Mouse (Mus musculus): ENCODE data around the gene Cst13.
"Not testable (repeated sequence)": the region's sequence is repeated elsewhere in the genome, so short reads cannot be mapped to it uniquely, and the experiment has no call there.

The Cst13 gene
- long read RNA-seq, experiment 1, result 0 reads
- long read RNA-seq, experiment 2, result 0 reads

DNA sequence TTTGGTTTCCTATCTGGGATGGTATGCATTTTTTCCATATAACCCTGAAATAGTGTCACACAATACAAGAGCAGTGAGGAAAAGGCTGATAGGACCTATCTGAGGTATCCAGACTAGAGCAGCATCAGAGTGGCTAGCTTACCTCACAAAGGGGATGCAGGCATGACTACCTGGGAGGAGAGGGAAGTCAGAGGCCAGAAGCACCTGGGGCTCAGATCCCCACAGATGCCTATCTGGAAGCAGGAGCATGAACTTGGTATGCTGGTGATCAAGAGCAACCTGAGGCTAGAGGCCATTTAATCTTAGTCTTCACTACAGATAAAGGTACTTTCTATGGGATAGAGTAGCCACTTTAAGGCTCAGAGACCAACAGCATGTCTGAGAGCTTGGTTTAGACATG, at the start of gene Cst13:
TSS of gene Cst13 (plus strand) at position 173 of the 400 bp plus-strand sequence.
- intact Hi-C loops (cut with DNase I), result no loop called here

GRCm38 (mm10) chr2:148771397-148771796, 48.5 kb upstream of the Cst13 start, which contains the start of gene Cst11:
Cst11 (minus strand) TSS chr2:148771497.
- intact Hi-C loops (cut with DNase I), result not testable (repeated sequence)

GRCm38 (mm10) chr2:148781709-148782108, 38.2 kb upstream of the Cst13 start, which contains the start of gene 8030411F24Rik:
8030411F24Rik (plus strand) TSS chr2:148782009.
- intact Hi-C loops (cut with DNase I), result no loop called here

GRCm38 (mm10) chr2:148789142-148789541, 30.7 kb upstream of the Cst13 start, which contains the start of gene Cst12:
Cst12 (plus strand) TSS chr2:148789361.
- intact Hi-C loops (cut with DNase I), result no loop called here

GRCm38 (mm10) chr2:148798485-148798884, 21.4 kb upstream of the Cst13 start, which contains the start of gene Cst8:
Cst8 (plus strand) TSS chr2:148798785.
- intact Hi-C loops (cut with DNase I), result no loop called here

DNA sequence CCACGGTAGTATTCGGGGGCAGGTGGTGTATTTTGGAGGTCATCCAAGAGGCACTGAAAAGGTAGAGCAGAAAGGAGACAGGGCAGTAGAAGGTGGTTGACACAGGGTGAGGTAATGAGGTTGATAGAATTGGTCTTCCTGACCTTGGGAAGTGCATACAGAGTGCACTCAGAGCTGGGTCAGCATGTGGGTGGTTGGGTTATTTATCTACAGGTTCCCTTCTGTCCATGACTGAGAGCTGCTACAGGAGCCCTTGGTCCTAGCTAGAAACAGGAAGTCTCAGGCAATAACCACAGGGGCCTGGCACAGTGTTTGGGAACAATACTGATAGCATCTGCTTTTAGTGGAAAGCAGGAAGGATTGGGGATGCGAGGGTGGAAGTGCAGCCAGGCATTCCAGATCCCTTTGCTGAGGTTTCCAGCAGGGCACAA, 18.4 kb upstream of the Cst13 start:
- intact Hi-C loops (cut with DNase I), result no loop called here

DNA sequence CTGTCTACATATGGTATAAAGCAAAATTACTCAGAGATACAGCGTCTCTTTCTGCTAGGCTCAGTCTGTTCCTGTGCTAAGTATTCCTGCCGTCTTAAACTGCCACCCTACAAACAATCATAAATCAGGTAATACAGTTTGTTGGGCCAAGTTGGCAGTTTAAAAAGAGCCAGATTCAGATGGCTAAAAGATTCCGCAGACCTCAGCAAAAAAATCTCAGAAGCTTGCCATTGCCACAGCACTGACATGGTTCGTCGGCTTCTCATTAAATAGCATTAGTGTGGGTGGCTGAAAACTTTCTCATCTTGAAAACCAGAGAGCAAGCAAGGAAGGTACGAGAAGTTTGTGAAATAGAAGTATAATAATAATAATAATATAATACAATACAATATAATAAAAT, 13.2 kb upstream of the Cst13 start:
- intact Hi-C loops (cut with DNase I), result no loop called here

- intact Hi-C loops (cut with DNase I), result no loop called here
Observed at GRCm38 (mm10) chr2:148825986-148826385, 6.1 kb downstream of the Cst13 start.

DNA sequence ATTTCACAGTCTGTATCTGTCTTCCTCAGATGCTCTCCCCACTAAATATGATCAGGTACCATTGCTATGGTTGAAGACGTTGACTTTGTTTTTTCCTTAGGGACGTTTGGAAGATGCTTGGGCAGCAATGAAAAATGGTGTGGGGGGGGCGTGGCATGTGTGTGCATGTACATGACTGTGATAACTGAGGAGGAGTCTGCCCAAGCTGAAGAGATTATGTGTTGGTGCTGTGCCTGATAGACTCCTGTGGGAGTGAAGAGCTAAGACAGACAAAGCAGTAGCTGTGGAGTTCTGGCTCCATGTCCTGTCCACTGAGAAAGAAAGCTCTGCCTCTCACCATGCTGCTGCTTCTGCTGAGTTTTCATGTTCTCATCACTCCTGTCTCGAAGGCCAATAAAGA, 15.0 kb downstream of the Cst13 start, which contains the start of gene Cst9:
TSS of gene Cst9 (plus strand) at position 236 of the 400 bp plus-strand sequence.
- intact Hi-C loops (cut with DNase I), result no loop called here

DNA sequence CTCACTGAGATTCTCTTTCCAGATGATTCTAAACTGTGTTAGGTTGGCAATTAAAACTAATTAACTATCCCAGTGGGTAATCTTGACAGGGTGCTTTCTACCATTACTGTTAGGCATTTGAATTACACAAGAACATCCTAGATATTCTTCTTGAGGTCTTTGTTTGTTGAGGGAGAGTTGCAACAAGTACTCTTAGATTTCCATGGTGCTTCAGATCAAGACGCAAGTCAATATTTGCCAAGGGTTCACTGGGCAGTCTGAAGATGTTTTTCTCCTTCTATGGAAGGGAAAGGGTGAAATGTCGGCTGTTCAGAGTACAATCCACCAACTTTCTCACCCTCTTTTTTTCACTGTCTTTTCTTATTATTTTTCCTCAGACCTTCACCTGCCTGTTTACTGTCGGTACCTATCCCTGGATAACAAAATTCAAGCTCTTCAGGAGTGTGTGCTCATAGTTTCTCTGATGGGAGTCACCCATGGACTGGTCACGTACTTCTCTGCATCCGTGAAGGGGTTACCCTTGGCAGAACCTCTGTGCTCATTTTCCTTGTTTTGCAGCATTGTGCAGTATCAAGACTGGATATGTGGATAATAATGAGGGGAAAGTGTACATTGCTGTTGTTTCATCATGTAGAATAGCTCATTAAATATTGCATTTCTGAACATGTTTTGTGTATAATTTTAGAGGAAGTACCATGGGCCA, 18.3 kb downstream of the Cst13 start:
- intact Hi-C loops (cut with DNase I), result no loop called here

- intact Hi-C loops (cut with DNase I), result no loop called here
Observed at GRCm38 (mm10) chr2:148839224-148839623, 19.3 kb downstream of the Cst13 start.

GRCm38 (mm10) chr2:148851116-148851906, 31.4 kb downstream of the Cst13 start:
- intact Hi-C loops (cut with DNase I), result loop anchor here (1.0 to 5.0 kb wide), 3 partner anchors 51 to 99 kb away; partner anchors contain the start of gene Cstl1

DNA sequence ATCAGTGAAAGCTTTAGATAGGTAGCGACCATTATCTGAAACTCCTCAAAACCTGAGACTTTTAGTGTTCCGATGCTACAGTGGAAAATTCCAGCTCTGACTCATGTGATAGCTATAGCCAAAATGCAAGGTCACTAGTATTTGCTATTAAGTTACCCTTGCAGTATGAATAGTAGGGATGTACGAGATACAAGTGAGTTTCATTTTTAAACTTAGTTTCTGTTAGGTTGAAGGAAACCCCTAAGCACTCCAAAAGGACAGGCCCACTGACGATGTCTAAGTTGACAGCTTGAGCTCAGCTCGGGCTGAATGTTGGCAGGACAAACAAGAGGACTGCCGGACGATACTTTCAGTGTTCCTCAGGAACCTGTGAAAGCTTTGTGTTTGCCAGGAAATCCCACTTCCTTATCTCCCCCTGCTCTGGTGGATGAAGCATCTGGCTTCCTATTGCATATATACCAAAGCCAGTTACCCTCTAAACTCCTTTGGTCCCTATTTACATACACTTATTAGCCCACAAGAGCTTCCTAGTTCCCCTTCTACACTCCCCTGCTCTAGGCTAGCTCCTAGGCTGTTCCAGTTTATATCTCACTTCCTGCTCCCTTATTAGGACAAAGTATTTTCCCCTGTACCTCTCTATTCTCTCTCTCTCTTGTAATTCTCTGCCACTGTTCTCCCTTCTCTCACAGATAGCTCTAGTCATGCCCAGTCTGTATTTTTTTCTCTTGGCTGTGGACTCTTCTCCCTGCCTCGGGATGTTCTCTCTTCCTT, 36.9 kb downstream of the Cst13 start:
- intact Hi-C loops (cut with DNase I), result no loop called here

- intact Hi-C loops (cut with DNase I), result no loop called here
Observed at GRCm38 (mm10) chr2:148857506-148857905, 37.6 kb downstream of the Cst13 start.

- intact Hi-C loops (cut with DNase I), result no loop called here
Observed at GRCm38 (mm10) chr2:148860993-148861392, 41.1 kb downstream of the Cst13 start.

DNA sequence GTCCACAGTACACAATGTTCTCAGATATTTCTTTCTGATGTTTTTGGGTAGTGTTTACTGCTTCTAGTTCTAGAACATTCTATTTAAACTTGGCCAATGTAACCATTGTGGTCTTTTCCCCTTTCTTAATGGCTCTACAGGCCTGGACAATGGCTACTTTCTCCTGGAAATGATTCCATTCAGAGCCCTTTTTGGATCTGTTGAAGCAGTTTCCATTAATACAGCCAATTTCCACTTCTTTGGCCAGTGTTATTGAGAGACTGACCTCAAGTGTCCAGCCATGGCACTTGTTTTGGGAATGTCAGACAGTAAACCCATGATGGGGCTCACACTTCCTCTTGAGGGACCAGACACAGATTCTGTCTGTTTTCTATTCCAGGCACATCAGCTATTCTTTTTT, 41.8 kb downstream of the Cst13 start:
- intact Hi-C loops (cut with DNase I), result no loop called here

DNA sequence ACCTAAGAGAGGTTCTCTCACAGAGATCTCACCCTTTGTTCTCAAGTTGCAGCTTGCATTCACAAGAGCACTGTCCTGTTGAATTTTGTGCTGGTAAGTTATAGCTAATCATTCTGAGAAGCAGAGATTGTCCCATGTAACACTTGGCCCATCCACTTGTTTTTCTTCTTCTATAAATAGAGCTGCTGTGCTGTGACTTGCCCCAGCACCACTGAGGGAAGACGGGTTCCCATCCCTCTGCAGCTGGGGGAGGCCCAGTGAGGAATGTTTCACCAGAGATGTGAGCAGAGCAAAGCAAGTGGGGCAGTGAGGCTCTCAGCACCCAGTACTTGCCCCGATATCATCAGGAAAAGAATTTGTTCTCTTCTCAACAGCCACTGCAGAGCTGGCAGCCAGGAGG, 45.1 kb downstream of the Cst13 start, which contains the start of gene 9230104L09Rik:
TSS of gene 9230104L09Rik (minus strand) at position 73 of the 400 bp plus-strand sequence.
- intact Hi-C loops (cut with DNase I), result no loop called here

DNA sequence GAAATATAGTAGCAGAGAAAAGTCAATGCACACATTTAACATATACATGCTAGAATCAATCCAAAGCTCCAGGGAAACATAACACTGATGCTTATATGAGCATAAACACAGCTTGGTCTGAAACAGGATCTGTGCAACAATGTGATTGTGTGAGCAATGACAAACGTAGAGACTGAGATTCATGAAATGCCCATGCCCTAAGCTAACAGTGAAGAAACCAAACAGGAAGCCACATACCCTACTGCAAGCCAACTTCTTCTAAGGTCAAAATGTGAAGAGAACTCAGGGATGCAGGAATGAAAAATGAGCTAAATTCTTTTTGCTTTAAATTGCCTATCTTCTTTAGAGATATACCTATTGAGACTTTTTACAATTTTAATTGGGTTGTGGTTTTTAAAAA, 49.1 kb downstream of the Cst13 start:
- intact Hi-C loops (cut with DNase I), result no loop called here

DNA sequence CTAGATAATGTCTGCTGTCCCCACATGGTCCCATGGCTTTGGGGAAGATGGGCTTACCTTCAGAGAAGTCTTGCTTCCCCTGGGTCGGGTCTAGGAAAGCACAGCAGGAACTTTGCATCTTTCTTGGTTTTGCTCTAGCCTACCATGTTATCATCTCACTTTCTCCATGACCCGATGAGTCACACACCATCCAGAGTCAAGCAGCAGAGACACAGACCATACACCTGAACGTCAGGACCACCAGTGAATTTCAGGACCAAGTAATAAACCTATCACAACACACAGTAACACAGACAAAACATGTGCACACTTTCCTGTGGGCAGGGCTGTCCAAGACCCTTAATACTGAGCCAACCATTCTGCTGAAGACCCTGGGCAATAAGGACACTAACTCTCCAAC, 50.6 kb downstream of the Cst13 start:
- intact Hi-C loops (cut with DNase I), result no loop called here

DNA sequence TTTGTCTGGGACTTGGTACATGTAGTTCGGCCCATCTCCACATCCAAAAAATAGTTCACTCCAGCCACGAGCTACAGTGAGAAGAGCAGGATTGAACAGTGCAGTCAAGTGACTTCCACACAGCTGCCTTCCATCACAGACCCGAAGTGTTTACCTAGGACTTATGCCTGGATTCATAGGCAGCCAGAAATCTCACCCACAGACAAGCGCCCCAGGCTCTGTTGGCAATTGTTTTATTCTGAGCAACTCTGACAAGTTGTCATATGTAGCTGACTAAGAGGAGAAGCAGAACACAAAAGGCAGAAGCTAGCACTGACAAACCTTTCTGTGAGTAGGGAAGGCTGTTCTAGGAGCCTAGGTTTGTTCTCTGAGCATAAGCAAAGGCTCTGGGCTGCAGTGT, 53.0 kb downstream of the Cst13 start:
- intact Hi-C loops (cut with DNase I), result no loop called here

- intact Hi-C loops (cut with DNase I), result no loop called here
Observed at GRCm38 (mm10) chr2:148874224-148874616, 54.3 kb downstream of the Cst13 start.

Data from adrenal gland (tissue).